Mouse (Mus musculus) embryo, embryonic 11.5 days (tissue): ENCODE data around the gene Cks2.

Experiments
- DNase-seq: peaks from one replicate; pipeline ENCODE4 v3.0.0-alpha.2; 2012; ENCODE audit warnings: low read depth, low spot score

Cks2 gene

GRCm38 (mm10) chr13:51679332-51679731 is 34.3 kb downstream of the Cks2 start:
- no peak for DNase-seq

DNA sequence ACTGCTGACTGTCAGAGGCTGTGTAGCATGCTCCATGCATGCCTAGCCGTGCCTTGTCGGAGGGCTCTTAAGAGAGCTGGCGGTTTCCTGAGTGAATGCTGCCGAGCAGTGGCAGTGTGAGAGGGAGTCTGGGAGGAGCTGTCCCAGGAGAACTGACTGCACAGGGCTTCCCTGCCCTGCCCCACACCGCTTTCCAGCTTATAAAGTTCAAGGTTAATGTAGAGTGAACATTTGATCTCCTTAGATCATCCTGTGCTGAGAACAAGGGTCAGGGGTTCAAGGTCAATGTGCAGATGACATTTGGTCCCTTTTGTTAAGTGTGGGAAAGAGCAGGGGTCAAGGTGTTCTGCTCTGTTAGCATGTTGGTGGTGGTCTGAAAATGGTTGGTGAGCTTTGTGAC is 36.0 kb downstream of the Cks2 start:
- DNase-seq = no peak

DNA sequence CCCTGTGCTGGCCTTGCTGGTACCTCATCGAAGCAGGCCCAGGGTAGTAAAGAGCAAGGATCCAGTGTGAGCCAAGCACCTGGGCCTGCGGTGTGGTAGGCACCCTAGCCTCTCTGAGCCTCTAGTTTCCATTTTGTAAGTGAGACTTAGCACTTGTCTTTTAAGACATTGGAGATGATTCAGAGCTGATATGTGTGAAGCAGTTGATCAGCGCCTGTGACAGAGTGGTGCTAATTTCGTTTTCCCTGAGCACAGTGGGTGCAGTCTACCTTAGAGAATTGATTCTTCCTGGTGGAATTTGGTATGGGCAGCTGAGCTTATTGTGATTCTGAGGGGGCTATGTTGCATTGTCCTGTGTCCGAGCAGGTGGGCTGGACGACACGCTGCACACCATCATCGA is 36.6 kb downstream of the Cks2 start:
- DNase-seq = no peak

- no peak for DNase-seq
Measured at GRCm38 (mm10) chr13:51685290-51685966, 40.4 kb downstream of the Cks2 start.

DNA sequence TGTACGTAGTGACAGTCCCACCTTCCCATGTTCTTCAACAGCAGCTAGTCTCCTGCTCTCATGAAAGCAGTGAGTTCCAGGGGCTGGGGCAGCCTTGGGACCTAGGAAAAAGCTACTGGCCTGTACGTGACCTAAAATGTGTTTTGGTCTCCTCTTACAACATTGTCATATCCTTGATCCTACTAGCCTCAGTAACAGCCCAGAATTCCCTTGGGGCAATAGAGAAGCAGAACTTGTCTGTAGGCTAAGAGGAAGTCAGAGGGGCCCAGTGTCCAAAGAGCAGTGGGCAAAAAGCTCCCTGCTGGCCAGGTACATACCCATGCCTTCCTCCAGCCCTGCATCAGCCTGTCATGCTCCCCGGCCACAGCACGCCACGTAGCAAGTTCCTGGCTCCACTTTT is 41.9 kb downstream of the Cks2 start:
- no peak for DNase-seq

DNA sequence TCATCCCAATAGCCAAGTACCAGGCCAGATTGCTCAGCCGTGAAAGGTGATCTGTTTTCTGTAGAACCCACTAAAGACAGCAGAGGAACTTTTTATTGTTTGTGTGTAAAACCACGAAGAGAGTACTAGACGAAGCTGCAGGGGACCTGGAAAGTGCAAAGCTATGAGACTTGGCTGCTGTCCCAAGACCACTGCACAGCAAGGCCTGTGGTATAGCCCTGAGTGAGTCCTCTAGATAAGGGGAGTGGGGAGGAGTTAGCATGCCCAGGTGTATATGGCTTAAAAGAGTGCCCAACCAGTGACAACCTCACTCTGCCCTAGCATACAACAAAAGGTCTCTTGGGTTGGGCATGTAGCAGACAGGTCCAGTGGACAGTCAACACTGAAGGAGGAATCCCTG is 43.7 kb downstream of the Cks2 start:
- no peak for DNase-seq

DNA sequence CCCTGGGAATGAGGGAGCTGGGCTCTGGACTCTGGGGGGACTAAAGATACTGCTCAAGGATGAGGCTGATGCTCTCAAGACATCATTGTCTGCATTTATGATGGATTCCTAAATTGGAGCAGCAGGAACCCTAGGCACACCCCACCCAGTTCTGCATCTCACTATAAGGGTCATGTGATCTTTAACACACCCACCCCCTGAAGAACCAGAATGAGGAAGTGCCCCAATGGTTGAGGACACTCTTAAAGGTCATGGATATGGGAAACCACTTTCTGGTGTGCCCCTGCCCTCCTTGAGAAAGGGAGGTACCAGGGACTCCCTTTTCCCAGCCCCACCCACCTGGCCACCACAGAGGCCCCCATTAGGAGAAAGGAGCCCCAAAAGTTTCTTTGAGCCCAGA is 51.4 kb downstream of the Cks2 start:
- DNase-seq = no peak

GRCm38 (mm10) chr13:51697455-51697854 is 52.4 kb downstream of the Cks2 start:
- DNase-seq = no peak

GRCm38 (mm10) chr13:51697897-51698296 is 52.9 kb downstream of the Cks2 start:
- no peak for DNase-seq

- DNase-seq = no peak
Measured at GRCm38 (mm10) chr13:51698318-51698717, 53.3 kb downstream of the Cks2 start.
